Mouse (Mus musculus) limb, embryonic 11.5 days (tissue): Measurements from ENCODE around the gene F5. TPM values are rescaled to one million over a fixed set of nuclear protein-coding genes. Genes with fewer than 3 reads are reported as not detected.

Source experiments
- ATAC-seq: fragments of 200-750 bp; cut with Nextera tagmentation; 2 replicates; pipeline ENCODE4 v1.8.0; 2017; ENCODE audit warnings: low read depth; ENCODE audit not compliant: insufficient number of reproducible peaks, low FRiP score, low TSS enrichment
- DNase-seq: peaks from one replicate; pipeline ENCODE4 v3.0.0-alpha.2; 2015; ENCODE audit warnings: low spot score
- H3K27ac ChIP-seq: fragments of 300-500 bp; sonication (generic); replicated peaks from 2 replicates; pipeline ENCODE4 v1.5.1; 2014; ENCODE audit warnings: low read depth, mild to moderate bottlenecking, low read length
- H3K27me3 ChIP-seq: fragments of 300-500 bp; sonication (generic); 2 replicates; pipeline ENCODE4 v1.6.1; 2014; ENCODE audit warnings: mild to moderate bottlenecking, low read length, mixed read lengths; ENCODE audit not compliant: control insufficient read depth, insufficient read depth
- H3K36me3 ChIP-seq: fragments of 300-500 bp; sonication (generic); 2 replicates; pipeline ENCODE4 v1.6.1; 2014; ENCODE audit warnings: mild to moderate bottlenecking, low read length, moderate library complexity, mixed read lengths; ENCODE audit not compliant: control insufficient read depth, insufficient read depth
- H3K4me1 ChIP-seq: fragments of 300-500 bp; sonication (generic); 2 replicates; pipeline ENCODE4 v1.6.1; 2014; ENCODE audit warnings: low read length, mixed read lengths; ENCODE audit not compliant: control insufficient read depth, insufficient read depth
- H3K4me2 ChIP-seq: fragments of 300-500 bp; sonication (generic); 2 replicates; pipeline ENCODE4 v1.6.1; 2014; ENCODE audit warnings: low read depth, mild to moderate bottlenecking, moderate library complexity; ENCODE audit not compliant: severe bottlenecking
- H3K4me3 ChIP-seq: fragments of 300-500 bp; sonication (generic); 2 replicates; pipeline ENCODE4 v1.5.1; 2014; ENCODE audit warnings: low read depth, low read length
- H3K9ac ChIP-seq: fragments of 300-500 bp; sonication (generic); 2 replicates; pipeline ENCODE4 v1.6.1; 2014; ENCODE audit warnings: mild to moderate bottlenecking, low read length
- H3K9me3 ChIP-seq: fragments of 300-500 bp; sonication (generic); 2 replicates; pipeline ENCODE4 v1.6.1; 2016; ENCODE audit warnings: low read length; ENCODE audit not compliant: control insufficient read depth
- WGBS: fragments of 180-500 bp; shearing (Covaris S2); extraction: QIAGEN DNeasy Blood & Tissue Kit; methylation state at CpG from one replicate; pipeline ENCODE4 v1.1.7; 2014; 5-methylcytosine and 5-hydroxymethylcytosine counted together
- polyA plus RNA-seq: library from polyadenylated mRNA; unstranded; fragments of >200 nt; fragmentation: Nextera tagmentation; extraction: Ambion mirVana; gene quantifications from 2 replicates; pipeline ENCODE4 v1.2.1, GENCODE M21; 2014

Gene F5
- polyA plus RNA-seq, 1 experiment from 2014 or later = 0.35 TPM

DNA sequence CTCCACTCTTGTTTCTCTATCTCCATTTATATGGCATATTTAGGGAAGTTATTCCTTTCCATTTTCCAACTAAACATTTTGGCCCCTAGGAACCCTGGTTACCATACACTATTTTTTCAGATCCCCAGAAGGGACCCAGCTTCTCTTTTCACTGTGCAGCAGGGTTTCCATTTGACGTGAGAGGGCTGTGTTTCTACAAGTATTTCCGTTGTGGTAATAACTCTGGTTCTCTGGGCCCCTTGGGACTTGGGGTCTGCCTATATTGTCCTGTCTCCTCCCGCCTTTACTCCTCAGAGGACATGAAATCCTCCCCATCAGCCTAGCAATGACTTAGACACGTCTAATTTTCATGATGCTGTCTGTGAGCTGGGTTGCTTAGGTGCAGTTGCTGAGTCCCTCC is 12.2 kb upstream of the F5 start:
- DNase-seq = no peak
- no peak overlapping the region for H3K27ac ChIP-seq
- H3K9me3 ChIP-seq = no peaks in the 10 kb centered on the region
- 72% methylated on average over 4 of the region's 4 CpGs for WGBS
- no peak overlapping the region for H3K9ac ChIP-seq
- no peaks in the 10 kb centered on the region for H3K27me3 ChIP-seq
- H3K4me1 ChIP-seq = no peaks in the 10 kb centered on the region
- H3K36me3 ChIP-seq = no peaks in the 10 kb centered on the region
- no peak overlapping the region for H3K4me3 ChIP-seq
- H3K4me2 ChIP-seq = no peak overlapping the region
- ATAC-seq = no peak

- Histone ChIP-seq H3K4me3 (no peak overlapping the region), H3K4me2 (no peak overlapping the region), H3K27me3 (no peaks in the 10 kb centered on the region), H3K4me1 (no peaks in the 10 kb centered on the region; the same call in 1 of the 2 replicates), H3K36me3 (no peaks in the 10 kb centered on the region), H3K27ac (no peak overlapping the region), H3K9me3 (no peaks in the 10 kb centered on the region), H3K9ac (no peak overlapping the region)
- DNase-seq (no peak), ATAC-seq (no peak)
- WGBS = 93% methylated on average over 7 of the region's 7 CpGs
Measured at GRCm38 (mm10) chr1:164149083-164149482, 2.6 kb upstream of the F5 start.

- Histone ChIP-seq H3K9me3 (no peaks in the 10 kb centered on the region), H3K4me3 (no peak overlapping the region), H3K36me3 (no peaks in the 10 kb centered on the region), H3K27ac (no peak overlapping the region), H3K4me2 (no peak overlapping the region), H3K4me1 (no peaks in the 10 kb centered on the region; the same call in 1 of the 2 replicates), H3K9ac (no peak overlapping the region), H3K27me3 (no peaks in the 10 kb centered on the region)
- WGBS = 92% methylated on average over 5 of the region's 5 CpGs
- DNase-seq (no peak), ATAC-seq (no peak)
Measured at GRCm38 (mm10) chr1:164152836-164153235, 1.2 kb downstream of the F5 start.

- Histone ChIP-seq H3K9ac (no peak overlapping the region), H3K4me3 (no peak overlapping the region), H3K9me3 (no peaks in the 10 kb centered on the region), H3K27ac (no peak overlapping the region), H3K4me1 (no peaks in the 10 kb centered on the region; the same call in 1 of the 2 replicates), H3K27me3 (no peaks in the 10 kb centered on the region), H3K36me3 (no peaks in the 10 kb centered on the region), H3K4me2 (no peak overlapping the region)
- 90% methylated on average over 3 of the region's 3 CpGs for WGBS
- DNase-seq (no peak), ATAC-seq (no peak)
Measured at GRCm38 (mm10) chr1:164154983-164155382, 3.3 kb downstream of the F5 start.

DNA sequence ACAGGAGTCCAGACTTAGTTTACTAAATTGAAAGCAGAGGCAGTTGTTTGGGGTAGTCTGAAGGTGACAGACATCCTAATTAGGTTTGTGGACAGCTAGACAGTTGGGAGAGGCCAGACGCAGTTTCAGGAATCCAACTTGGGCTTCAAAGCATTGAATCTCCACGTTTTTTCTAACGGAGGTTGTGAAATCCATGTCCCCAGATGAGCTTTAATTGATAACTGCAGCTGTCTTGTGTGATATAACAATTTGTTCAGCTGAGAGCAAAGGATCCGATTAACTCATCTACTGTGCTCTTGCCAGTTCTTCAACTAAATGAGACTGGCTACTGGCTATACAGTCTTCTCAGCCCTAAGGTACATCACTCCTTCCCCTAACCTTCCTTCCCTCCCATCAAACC is 6.9 kb downstream of the F5 start:
- no peak overlapping the region for H3K4me2 ChIP-seq
- 64% methylated on average over 4 of the region's 4 CpGs for WGBS
- no peaks in the 10 kb centered on the region for H3K36me3 ChIP-seq
- H3K9me3 ChIP-seq = no peaks in the 10 kb centered on the region
- DNase-seq (no peak), ATAC-seq (no peak)
- H3K9ac ChIP-seq = no peak overlapping the region
- no peaks in the 10 kb centered on the region for H3K4me1 ChIP-seq
- H3K4me3 ChIP-seq = no peak overlapping the region
- H3K27me3 ChIP-seq = no peaks in the 10 kb centered on the region
- H3K27ac ChIP-seq = no peak overlapping the region

GRCm38 (mm10) chr1:164159781-164160180 is 8.1 kb downstream of the F5 start:
- H3K9me3 ChIP-seq = no peaks in the 10 kb centered on the region
- DNase-seq (no peak), ATAC-seq (no peak)
- no peak overlapping the region for H3K9ac ChIP-seq
- WGBS = 88% methylated on average over 2 of the region's 2 CpGs
- no peak overlapping the region for H3K4me2 ChIP-seq
- no peaks in the 10 kb centered on the region for H3K36me3 ChIP-seq
- H3K27ac ChIP-seq = no peak overlapping the region
- no peaks in the 10 kb centered on the region for H3K4me1 ChIP-seq
- no peaks in the 10 kb centered on the region for H3K27me3 ChIP-seq
- H3K4me3 ChIP-seq = no peak overlapping the region

GRCm38 (mm10) chr1:164162745-164163144 is 11.1 kb downstream of the F5 start:
- Histone ChIP-seq H3K9me3 (no peaks in the 10 kb centered on the region), H3K36me3 (no peaks in the 10 kb centered on the region), H3K27me3 (no peaks in the 10 kb centered on the region), H3K9ac (no peak overlapping the region), H3K4me3 (no peak overlapping the region), H3K4me2 (no peak overlapping the region), H3K27ac (no peak overlapping the region), H3K4me1 (no peaks in the 10 kb centered on the region)
- no peak for DNase-seq
- ATAC-seq = no peak
- 88% methylated on average over 5 of the region's 5 CpGs for WGBS

GRCm38 (mm10) chr1:164168818-164169217 is 17.2 kb downstream of the F5 start:
- H3K4me2 ChIP-seq = no peak overlapping the region
- DNase-seq (no peak), ATAC-seq (no peak)
- no peaks in the 10 kb centered on the region for H3K9me3 ChIP-seq
- WGBS = 85% methylated on average over 4 of the region's 4 CpGs
- no peak overlapping the region for H3K4me3 ChIP-seq
- no peak overlapping the region for H3K9ac ChIP-seq
- no peaks in the 10 kb centered on the region for H3K36me3 ChIP-seq
- no peaks in the 10 kb centered on the region for H3K4me1 ChIP-seq
- no peak overlapping the region for H3K27ac ChIP-seq
- no peaks in the 10 kb centered on the region for H3K27me3 ChIP-seq

GRCm38 (mm10) chr1:164170434-164170833 is 18.8 kb downstream of the F5 start:
- H3K9me3 ChIP-seq = no peaks in the 10 kb centered on the region
- H3K27ac ChIP-seq = no peak overlapping the region
- H3K36me3 ChIP-seq = no peaks in the 10 kb centered on the region
- no peak for DNase-seq
- ATAC-seq = no peak
- WGBS = 83% methylated on average over 2 of the region's 2 CpGs
- H3K4me1 ChIP-seq = no peaks in the 10 kb centered on the region
- no peak overlapping the region for H3K4me2 ChIP-seq
- no peaks in the 10 kb centered on the region for H3K27me3 ChIP-seq
- no peak overlapping the region for H3K9ac ChIP-seq
- H3K4me3 ChIP-seq = no peak overlapping the region
